In genomic region chr6:128416169-128416568, GRCm38 (mm10) we compare ENCODE assay signal across 27 mouse cellular contexts. TPM values are rescaled to one million over a fixed set of nuclear protein-coding genes. Genes with fewer than 3 reads are reported as not detected.
DNase-seq lines count a peak whose midpoint lies in the region; ATAC-seq and TF ChIP-seq lines count a peak whose summit lies in the region.
"Had no signal": no experiment of that assay in that cellular context is flagged by ENCODE, and none has a peak within 500 bp of the region (broad histone marks: within the 10 kb centered on the region; RNA-seq: fewer than 3 reads in every experiment).

No protein-coding gene starts in this region.

- no peak for TF ChIP-seq RAD21 in CH12.LX (IDR thresholded peaks at IDR 0.05; ENCODE audit: low read depth, low read length)

- no peaks in the 10 kb centered on the region for H3K9me3 ChIP-seq in forebrain, embryonic 11.5 days (ENCODE audit: control insufficient read depth, low read length)
- H3K9me3 ChIP-seq in forebrain, embryonic 14.5 days (replicated peaks; ENCODE audit: control insufficient read depth, low read length): no peaks in the 10 kb centered on the region
- no peaks in the 10 kb centered on the region for H3K9me3 ChIP-seq in CH12.LX (replicated peaks; ENCODE audit: low read length)
- no peaks in the 10 kb centered on the region for H3K9me3 ChIP-seq in midbrain, embryonic 14.5 days (ENCODE audit: control insufficient read depth, low read length)
- H3K9me3 ChIP-seq: G1E had no signal

- peaks cover 6% of the 10 kb centered on the region; the same call in 1 of the 2 replicates for H3K36me3 ChIP-seq in forebrain, embryonic 11.5 days (ENCODE audit: control insufficient read depth, insufficient read depth, low read length)
- H3K36me3 ChIP-seq in forebrain, embryonic 14.5 days (ENCODE audit: control insufficient read depth, insufficient read depth, low read length): peaks cover 21% of the 10 kb centered on the region
- H3K36me3 ChIP-seq in CH12.LX (replicated peaks in 1 of 2; ENCODE audit: control insufficient read depth in 1 of 2, insufficient read depth in 1 of 2, low read length in 1 of 2): peaks cover 33 to 65% of the 10 kb centered on the region in 2 experiments
- H3K36me3 ChIP-seq in midbrain, embryonic 14.5 days (ENCODE audit: control insufficient read depth, insufficient read depth, low read length): peaks cover 29% of the 10 kb centered on the region

- H3K9ac ChIP-seq in forebrain, embryonic 11.5 days (ENCODE audit: low read length): no peak overlapping the region
- H3K9ac ChIP-seq in forebrain, embryonic 14.5 days (ENCODE audit: low read length): no peak overlapping the region
- H3K9ac ChIP-seq in CH12.LX (ENCODE audit: insufficient read depth, low read depth): no peak overlapping the region
- H3K9ac ChIP-seq in midbrain, embryonic 14.5 days (replicated peaks; ENCODE audit: low read length): no peak overlapping the region

- H3K79me2 ChIP-seq in CH12.LX (replicated peaks; ENCODE audit: control insufficient read depth, extremely low read depth, insufficient read depth, poor library complexity, severe bottlenecking): peaks cover 7% of the 10 kb centered on the region

- dilution Hi-C loops in CH12.LX (cut with MboI; ENCODE audit: extremely low pct_ligation_motif_present, extremely low pct_unique_long_range_greater_than_20kb, low sequenced_read_pairs): no loop called here

- TF ChIP-seq CTCF in CH12.LX (conservative IDR thresholded peaks at IDR 0.05 in 1 of 2, IDR thresholded peaks at IDR 0.05 in 1 of 2; ENCODE audit: low read depth in 2 of 2, low read length in 2 of 2): no peak

- peak; percentile 13; the same call in 1 of the 2 replicates for TF ChIP-seq EP300 in CH12.LX (IDR thresholded peaks at IDR 0.05; ENCODE audit: low read length)

- TF ChIP-seq POLR2A in CH12.LX (IDR thresholded peaks at IDR 0.05; ENCODE audit: low read depth, low read length): no peak

- 91% methylated on average over 5 of the region's 5 CpGs for WGBS in forebrain, embryonic 11.5 days
- WGBS in forebrain, embryonic 14.5 days: 90% methylated on average over 5 of the region's 5 CpGs
- 95% methylated on average over 5 of the region's 5 CpGs for WGBS in midbrain, embryonic 14.5 days

- peak; percentile 37 for DNase-seq in forebrain, embryonic 11.5 days (ENCODE audit: low spot score)
- no peak for DNase-seq in forebrain, embryonic 14.5 days (ENCODE audit: low spot score)
- DNase-seq in A20 (ENCODE audit: low read depth, low spot score) (peak; percentile 45), CH12.LX (ENCODE audit: extremely low read depth) (no peak)
- DNase-seq in midbrain, embryonic 14.5 days: no peak
- no peak for DNase-seq in lung, postnatal 10 days
- DNase-seq: adrenal gland, adult 2 months; adrenal gland, adult 8-10 months; adrenal gland, postnatal 10 days; adrenal gland, postnatal 14 days; adrenal gland, postnatal 25 days; adrenal gland, postnatal 36 days; B cell, adult 2 months; cerebellum, adult 11 months; cerebellum, adult 18-20 months; cerebellum, adult 2 months; cerebellum, adult 8-10 months had no signal

- ATAC-seq in forebrain, embryonic 11.5 days (replicated peaks; ENCODE audit: low FRiP score): no peak
- no peak for ATAC-seq in forebrain, embryonic 14.5 days
- no peak for ATAC-seq in midbrain, embryonic 14.5 days (ENCODE audit: low FRiP score, low TSS enrichment)
- ATAC-seq: activated CD4-positive, CD25-positive, alpha-beta regulatory T cell, adult 4 months; CD4-positive, CD25-positive, alpha-beta regulatory T cell, adult 4 months; Patski had no signal

- H3K27ac ChIP-seq in forebrain, embryonic 11.5 days (ENCODE audit: low read depth, low read length): no peak overlapping the region
- no peak overlapping the region for H3K27ac ChIP-seq in forebrain, embryonic 14.5 days (ENCODE audit: low read depth, low read length)
- no peak overlapping the region for H3K27ac ChIP-seq in CH12.LX (ENCODE audit: insufficient read depth, low read depth)
- no peak overlapping the region for H3K27ac ChIP-seq in midbrain, embryonic 14.5 days (replicated peaks; ENCODE audit: low read depth, low read length)

- H3K4me1 ChIP-seq in forebrain, embryonic 11.5 days (replicated peaks; ENCODE audit: control insufficient read depth, insufficient read depth, low read length): no peaks in the 10 kb centered on the region
- H3K4me1 ChIP-seq in forebrain, embryonic 14.5 days (ENCODE audit: control insufficient read depth, insufficient read depth, low read length): no peaks in the 10 kb centered on the region
- peaks cover 5 to 11% of the 10 kb centered on the region in 2 experiments for H3K4me1 ChIP-seq in CH12.LX (ENCODE audit: control insufficient read depth in 1 of 2, insufficient read depth in 2 of 2)
- no peaks in the 10 kb centered on the region for H3K4me1 ChIP-seq in midbrain, embryonic 14.5 days (ENCODE audit: control insufficient read depth, insufficient read depth, low read length)

- H3K27me3 ChIP-seq in forebrain, embryonic 11.5 days (ENCODE audit: control insufficient read depth, insufficient read depth, low read length): no peaks in the 10 kb centered on the region
- no peaks in the 10 kb centered on the region for H3K27me3 ChIP-seq in forebrain, embryonic 14.5 days (replicated peaks; ENCODE audit: control insufficient read depth, insufficient read depth, low read length)
- no peaks in the 10 kb centered on the region for H3K27me3 ChIP-seq in CH12.LX (replicated peaks)
- H3K27me3 ChIP-seq in midbrain, embryonic 14.5 days (ENCODE audit: control insufficient read depth, insufficient read depth, low read length): no peaks in the 10 kb centered on the region
- H3K27me3 ChIP-seq: Patski had no signal

- in situ Hi-C loops in CH12.LX (cut with MboI; ENCODE audit: low pct_ligation_motif_present, low pct_unique_long_range_greater_than_20kb, low sequenced_read_pairs): no loop called here

- no peak overlapping the region for H3K4me2 ChIP-seq in forebrain, embryonic 11.5 days (ENCODE audit: low read depth, low read length, severe bottlenecking)
- no peak overlapping the region for H3K4me2 ChIP-seq in forebrain, embryonic 14.5 days (ENCODE audit: low read length)
- H3K4me2 ChIP-seq in CH12.LX (ENCODE audit: insufficient read depth, low read depth, poor library complexity, severe bottlenecking): peak overlapping the region; percentile 10; the same call in 1 of the 2 replicates
- no peak overlapping the region for H3K4me2 ChIP-seq in midbrain, embryonic 14.5 days (ENCODE audit: low read length)

- no peak overlapping the region for H3K4me3 ChIP-seq in forebrain, embryonic 11.5 days (ENCODE audit: low read depth, low read length)
- no peak overlapping the region for H3K4me3 ChIP-seq in forebrain, embryonic 14.5 days (ENCODE audit: low read depth, low read length)
- no peak overlapping the region for H3K4me3 ChIP-seq in CH12.LX (replicated peaks in 1 of 3; ENCODE audit: low read depth in 2 of 3, low read length in 2 of 3, poor library complexity in 1 of 3)
- no peak overlapping the region for H3K4me3 ChIP-seq in midbrain, embryonic 14.5 days (replicated peaks; ENCODE audit: low read depth, low read length)

TF ChIP-seq in CH12.LX, 34 proteins besides CTCF, POLR2A, EP300 and RAD21 (continues in another document):
- TF ChIP-seq SIN3A (IDR thresholded peaks at IDR 0.05; ENCODE audit: low read length) (no peak), CHD2 (IDR thresholded peaks at IDR 0.05; ENCODE audit: low read length) (no peak), MXI1 (IDR thresholded peaks at IDR 0.05; ENCODE audit: low read depth, low read length) (no peak), JUND (conservative IDR thresholded peaks at IDR 0.05; ENCODE audit: low read depth, low read length) (peak; percentile 68; the same call in 1 of the 2 replicates), MAFK (IDR thresholded peaks at IDR 0.05; ENCODE audit: insufficient replicate concordance, low read length) (no peak), SMC3 (IDR thresholded peaks at IDR 0.05; ENCODE audit: low read depth, low read length) (no peak)

RNA-seq across cellular contexts. Expression of gene Itfg2, which starts 8.6 kb away (rescaled TPM):
- polyA plus RNA-seq in forebrain, embryonic 11.5 days (2014; fragmentation: Nextera tagmentation; extraction: Ambion mirVana): 34.6 and 35.3 TPM in 2 replicates
- 28.0 and 32.1 TPM in 2 replicates for polyA plus RNA-seq in forebrain, embryonic 14.5 days (2014; fragmentation: Nextera tagmentation; extraction: Ambion mirVana)
- total RNA-seq in CH12.LX (2012; rRNA removed) (16.8 and 17.9 TPM in 2 replicates), CH12.LX (2014; rRNA removed) (5.3 and 8.0 TPM in 2 replicates)
- polyA plus RNA-seq in CH12.LX (2012; ENCODE audit: insufficient read length, low read depth): 45.1 and 45.3 TPM in 2 replicates
- polyA plus RNA-seq in midbrain, embryonic 14.5 days (2014; fragmentation: Nextera tagmentation; extraction: Ambion mirVana): 42.1 and 43.3 TPM in 2 replicates

RNA-seq across cellular contexts. Expression of gene Nrip2, which starts 17.1 kb away (rescaled TPM):
- polyA plus RNA-seq in forebrain, embryonic 11.5 days (2014; fragmentation: Nextera tagmentation; extraction: Ambion mirVana): 2.7 and 3.8 TPM in 2 replicates
- 4.7 TPM in 2 replicates for polyA plus RNA-seq in forebrain, embryonic 14.5 days (2014; fragmentation: Nextera tagmentation; extraction: Ambion mirVana)
- 0.13 TPM in 2 replicates for total RNA-seq in CH12.LX (2012; rRNA removed)
- total RNA-seq in CH12.LX (2014; rRNA removed): not detected in 2 replicates
- 1.1 and 1.3 TPM in 2 replicates for polyA plus RNA-seq in CH12.LX (2012; ENCODE audit: insufficient read length, low read depth)
- polyA plus RNA-seq in midbrain, embryonic 14.5 days (2014; fragmentation: Nextera tagmentation; extraction: Ambion mirVana): 8.8 and 10.1 TPM in 2 replicates
- polyA plus RNA-seq: G1E had no signal

RNA-seq across cellular contexts. Expression of gene Fkbp4, which starts 22.3 kb away (rescaled TPM):
- polyA plus RNA-seq in forebrain, embryonic 11.5 days (2014; fragmentation: Nextera tagmentation; extraction: Ambion mirVana): 601 and 640 TPM in 2 replicates
- 366 and 400 TPM in 2 replicates for polyA plus RNA-seq in forebrain, embryonic 14.5 days (2014; fragmentation: Nextera tagmentation; extraction: Ambion mirVana)
- total RNA-seq in CH12.LX (2012; rRNA removed) (265 and 319 TPM in 2 replicates), CH12.LX (2014; rRNA removed) (190 and 198 TPM in 2 replicates)
- polyA plus RNA-seq in CH12.LX (2012; ENCODE audit: insufficient read length, low read depth): 304 and 366 TPM in 2 replicates
- 313 and 363 TPM in 2 replicates for polyA plus RNA-seq in midbrain, embryonic 14.5 days (2014; fragmentation: Nextera tagmentation; extraction: Ambion mirVana)

RNA-seq across cellular contexts. Expression of gene Gm44596, which starts 40.9 kb away (rescaled TPM):
- not detected in 2 replicates for polyA plus RNA-seq in forebrain, embryonic 11.5 days (2014; fragmentation: Nextera tagmentation; extraction: Ambion mirVana)
- polyA plus RNA-seq in forebrain, embryonic 14.5 days (2014; fragmentation: Nextera tagmentation; extraction: Ambion mirVana): not detected in 2 replicates
- not detected in 2 replicates for total RNA-seq in CH12.LX (2012; rRNA removed)
- total RNA-seq in CH12.LX (2014; rRNA removed): not detected in 2 replicates
- polyA plus RNA-seq in CH12.LX (2012; ENCODE audit: insufficient read length, low read depth): not detected in 2 replicates
- not detected in 2 replicates for polyA plus RNA-seq in midbrain, embryonic 14.5 days (2014; fragmentation: Nextera tagmentation; extraction: Ambion mirVana)
- total RNA-seq: adrenal gland, adult 18-20 months; adrenal gland, adult 2 months; adrenal gland, adult 8-10 months; adrenal gland, postnatal 10 days; adrenal gland, postnatal 14 days; adrenal gland, postnatal 25 days; adrenal gland, postnatal 36 days; adrenal gland, postnatal 4 days; ES-E14; G1E; MEL had no signal
- polyA plus RNA-seq: activated CD4-positive, CD25-positive, alpha-beta regulatory T cell, adult 4 months; adrenal gland, adult 2 months; brain, embryonic 14.5 days; C2C12; CD4-positive, CD25-positive, alpha-beta regulatory T cell, adult 4 months; cerebellum, adult 2 months; G1E; Patski had no signal

RNA-seq across cellular contexts. Expression of gene Tex52, which starts 40.9 kb away (rescaled TPM):
- polyA plus RNA-seq in forebrain, embryonic 11.5 days (2014; fragmentation: Nextera tagmentation; extraction: Ambion mirVana): 0.51 and 0.84 TPM in 2 replicates
- polyA plus RNA-seq in forebrain, embryonic 14.5 days (2014; fragmentation: Nextera tagmentation; extraction: Ambion mirVana): 0.32 and 0.61 TPM in 2 replicates
- 0.13 TPM in 1 of 2 replicates, not detected in the other for total RNA-seq in CH12.LX (2012; rRNA removed)
- total RNA-seq in CH12.LX (2014; rRNA removed): not detected in 2 replicates
- polyA plus RNA-seq in CH12.LX (2012; ENCODE audit: insufficient read length, low read depth): not detected in 2 replicates
- 0.59 and 1.0 TPM in 2 replicates for polyA plus RNA-seq in midbrain, embryonic 14.5 days (2014; fragmentation: Nextera tagmentation; extraction: Ambion mirVana)
- total RNA-seq: adrenal gland, adult 18-20 months; adrenal gland, adult 2 months; adrenal gland, adult 8-10 months; adrenal gland, postnatal 10 days; adrenal gland, postnatal 14 days; adrenal gland, postnatal 25 days; adrenal gland, postnatal 36 days; adrenal gland, postnatal 4 days; ES-E14; MEL had no signal
- polyA plus RNA-seq: activated CD4-positive, CD25-positive, alpha-beta regulatory T cell, adult 4 months; adrenal gland, adult 2 months; CD4-positive, CD25-positive, alpha-beta regulatory T cell, adult 4 months; G1E had no signal

Comparison
In these comparisons a context has a peak if more than half of its experiments do, and no peak if none do; other contexts are left out.
1. DNase-seq: peak in forebrain, embryonic 11.5 days (single experiment) and A20 (single experiment); none in forebrain, embryonic 14.5 days (single experiment), CH12.LX (single experiment), midbrain, embryonic 14.5 days (single experiment) and lung, postnatal 10 days (single experiment).